Mouse (Mus musculus) lung, adult 2 months (tissue): ENCODE data around the gene Grik4.

Experiments used
- CTCF ChIP-seq: fragments of 200-500 bp; IDR thresholded peaks from 2 replicates; pipeline ENCODE4 v1.5.1; 2011; ENCODE audit warnings: mild to moderate bottlenecking, low read length, control low read depth; ENCODE audit not compliant: insufficient read depth
- POLR2A ChIP-seq: fragments of 200-500 bp; IDR thresholded peaks from 2 replicates; pipeline ENCODE4 v1.6.1; 2011; ENCODE audit warnings: low read depth, mild to moderate bottlenecking, control low read depth, low read length, borderline replicate concordance; ENCODE audit errors: extremely low read depth

- TF ChIP-seq POLR2A: no peak
- TF ChIP-seq CTCF: no peak
These were observed 62.0 kb downstream of the Grik4 start for GRCm38 (mm10) chr9:42882313-42882712.
